Mouse (Mus musculus) c-Kit-positive CD71-negative TER-119-negative erythroid progenitor cells, embryonic 14.5 days (primary cell): ENCODE results near the gene Gm4216.
"Not testable (repeated sequence)": the region's sequence is repeated elsewhere in the genome, so short reads cannot be mapped to it uniquely, and the experiment has no call there.

Experiments used
- DNase-seq: peaks from one replicate; pipeline ENCODE4 v3.0.0-alpha.2; 2013; ENCODE audit warnings: low read depth

Gm4216 gene

DNA sequence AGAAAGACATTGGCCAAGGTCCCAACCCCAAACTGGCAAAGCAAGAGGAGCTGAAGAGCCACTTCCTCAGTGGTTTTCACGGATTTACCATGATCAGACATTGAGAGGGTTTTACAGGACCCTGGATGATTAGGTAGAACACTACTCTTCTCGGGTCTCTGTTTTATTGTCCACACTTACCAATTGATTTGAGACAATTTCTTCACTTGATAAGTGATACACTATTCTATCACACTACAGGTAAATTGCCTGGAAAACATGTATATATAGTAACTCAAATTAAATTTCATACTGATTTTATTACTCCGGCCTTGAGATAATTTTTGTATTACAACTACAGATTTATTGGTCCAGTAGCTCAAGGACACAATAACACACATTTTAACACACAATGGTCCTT lies at the start of gene Gm4216:
Gm4216 (minus strand) TSS at position 101 of the 400 bp plus-strand sequence.
- not testable (repeated sequence) for DNase-seq

DNA sequence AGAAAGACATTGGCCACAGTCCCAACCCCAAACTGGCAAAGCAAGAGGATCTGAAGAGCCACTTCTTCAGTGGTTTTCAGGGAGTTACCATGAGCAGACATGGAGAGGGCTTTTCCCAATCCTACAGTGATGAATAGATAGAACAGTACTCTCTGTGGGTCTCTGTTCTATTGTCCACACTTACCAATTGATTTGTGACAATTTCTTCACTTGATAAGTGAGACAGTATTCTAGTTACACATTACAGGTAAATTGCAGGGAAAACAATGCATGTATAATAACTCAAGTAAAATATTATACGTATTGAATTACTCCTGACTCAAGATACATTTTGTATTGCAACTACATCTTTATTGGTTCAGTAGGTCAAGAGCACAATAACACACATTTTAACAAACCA lies 47.6 kb upstream of the Gm4216 start, which contains the start of gene Gm8720:
Gm8720 (minus strand) TSS at position 101 of the 400 bp plus-strand sequence.
- not testable (repeated sequence) for DNase-seq

DNA sequence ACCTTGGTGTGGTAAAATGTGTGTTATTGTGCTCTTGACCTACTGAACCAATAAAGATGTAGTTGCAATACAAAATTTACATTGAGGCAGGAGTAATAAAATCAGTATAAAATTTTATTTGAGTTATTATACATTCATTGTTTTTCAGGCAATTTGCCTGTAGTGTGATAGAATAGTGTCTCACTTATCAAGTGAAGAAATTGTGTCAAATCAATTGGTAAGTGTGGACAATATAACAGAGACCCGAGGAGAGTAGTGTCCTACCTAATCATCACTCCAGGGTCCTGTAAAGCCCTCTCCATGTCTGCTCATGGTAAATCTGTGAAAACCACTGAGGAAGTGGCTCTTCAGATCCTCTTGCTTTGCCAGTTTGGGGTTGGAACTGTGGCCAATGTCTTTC lies 35.5 kb upstream of the Gm4216 start, which contains the start of gene Vmn1r163:
Vmn1r163 (plus strand) TSS at position 301 of the 400 bp plus-strand sequence.
- not testable (repeated sequence) for DNase-seq

DNA sequence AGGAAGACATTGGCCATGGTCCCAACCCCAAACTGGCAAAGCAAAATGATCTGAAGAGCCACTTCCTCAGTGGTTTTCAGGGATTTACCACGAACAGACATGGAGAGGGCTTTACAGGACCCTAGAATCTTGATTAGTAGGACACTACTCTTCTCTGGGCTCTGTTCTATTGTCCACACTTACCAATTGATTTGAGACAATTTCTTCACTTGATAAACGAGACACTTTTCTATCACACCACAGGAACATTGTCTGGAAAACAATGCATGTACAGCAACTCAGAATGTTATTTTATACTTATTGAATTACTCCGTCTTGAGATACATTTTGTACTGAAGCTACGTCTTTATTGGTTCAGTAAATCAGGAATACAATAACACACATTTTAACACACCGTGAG lies 35.1 kb downstream of the Gm4216 start, which contains the start of gene Gm4214:
Gm4214 (minus strand) TSS at position 101 of the 400 bp plus-strand sequence.
- DNase-seq = not testable (repeated sequence)
